Mouse (Mus musculus): ENCODE data around the gene Pum1.
"Not testable (repeated sequence)": the region's sequence is repeated elsewhere in the genome, so short reads cannot be mapped to it uniquely, and the experiment has no call there.

Pum1 gene

DNA sequence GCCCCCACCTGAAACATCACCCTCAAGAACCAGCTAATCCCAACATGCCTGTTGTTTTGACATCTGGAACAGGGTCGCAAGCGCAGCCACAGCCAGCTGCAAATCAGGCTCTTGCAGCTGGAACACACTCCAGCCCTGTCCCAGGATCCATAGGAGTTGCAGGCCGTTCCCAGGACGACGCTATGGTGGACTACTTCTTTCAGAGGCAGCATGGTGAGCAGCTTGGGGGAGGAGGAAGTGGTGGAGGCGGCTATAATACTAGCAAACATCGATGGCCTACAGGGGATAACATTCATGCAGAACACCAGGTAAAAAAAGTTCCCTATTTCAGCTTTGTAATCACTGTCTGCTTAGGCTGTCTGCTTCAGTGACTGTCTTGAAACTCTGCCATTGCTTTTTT is 5.9 kb downstream of the Pum1 start:
- DNase-seq (ENCODE audit: low spot score) = no peak

DNA sequence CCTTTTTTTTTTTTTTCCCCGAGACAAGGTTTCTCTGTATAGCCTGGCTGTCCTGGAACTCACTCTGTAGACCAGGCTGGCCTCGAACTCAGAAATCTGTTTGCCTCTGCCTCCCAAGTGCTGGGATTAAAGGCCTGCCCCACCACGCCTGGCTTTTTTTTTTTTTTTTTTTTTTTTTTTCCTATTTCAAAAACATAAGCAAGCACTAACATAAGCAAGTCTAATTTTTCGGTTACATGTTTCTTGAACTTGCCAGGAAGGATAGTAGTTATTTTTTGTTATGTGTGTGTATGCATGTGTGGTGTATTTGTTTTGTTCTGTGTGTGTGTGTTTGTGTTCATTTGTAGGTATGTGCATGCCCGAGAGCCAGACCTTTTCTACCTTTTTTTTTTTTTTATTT is 6.9 kb downstream of the Pum1 start:
- not testable (repeated sequence) for DNase-seq (ENCODE audit: low spot score)

DNA sequence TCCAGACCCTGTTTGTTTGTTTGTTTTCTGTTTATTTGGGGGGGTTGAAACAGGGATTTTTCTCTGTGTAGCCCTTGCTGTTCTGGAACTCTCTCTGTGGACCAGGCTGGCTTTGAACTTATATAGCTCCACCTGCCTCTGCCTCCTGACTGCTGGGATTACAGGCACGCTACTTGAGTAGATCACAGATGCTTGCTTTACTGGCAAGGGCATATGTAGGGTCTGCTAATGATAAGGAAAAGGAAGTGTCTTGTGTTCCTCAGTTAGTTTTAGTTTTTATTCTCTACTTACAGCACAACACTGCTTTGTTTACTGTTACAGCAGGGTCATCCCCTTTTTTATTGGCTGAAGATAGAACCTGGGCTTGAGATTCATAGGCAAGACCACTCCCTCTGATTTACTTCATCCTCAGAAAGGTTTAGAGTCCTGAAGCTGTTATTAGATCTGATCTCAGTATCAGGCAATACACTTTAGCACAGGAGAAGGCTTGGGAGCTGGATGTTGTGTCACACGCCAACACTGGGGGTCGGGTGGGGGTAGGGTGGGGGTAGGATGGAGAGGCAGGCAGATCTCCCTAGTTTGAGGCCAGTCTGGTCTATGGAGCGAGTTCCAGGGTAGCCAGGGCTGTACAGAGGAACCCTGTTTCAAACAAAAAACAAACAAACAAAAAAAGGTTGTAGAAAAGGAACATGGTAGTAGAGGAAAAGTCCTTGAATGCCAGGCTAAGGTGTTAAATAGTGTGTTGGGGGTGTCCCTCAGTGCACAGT is 8.1 kb downstream of the Pum1 start:
- no peak for DNase-seq (ENCODE audit: low spot score)

DNA sequence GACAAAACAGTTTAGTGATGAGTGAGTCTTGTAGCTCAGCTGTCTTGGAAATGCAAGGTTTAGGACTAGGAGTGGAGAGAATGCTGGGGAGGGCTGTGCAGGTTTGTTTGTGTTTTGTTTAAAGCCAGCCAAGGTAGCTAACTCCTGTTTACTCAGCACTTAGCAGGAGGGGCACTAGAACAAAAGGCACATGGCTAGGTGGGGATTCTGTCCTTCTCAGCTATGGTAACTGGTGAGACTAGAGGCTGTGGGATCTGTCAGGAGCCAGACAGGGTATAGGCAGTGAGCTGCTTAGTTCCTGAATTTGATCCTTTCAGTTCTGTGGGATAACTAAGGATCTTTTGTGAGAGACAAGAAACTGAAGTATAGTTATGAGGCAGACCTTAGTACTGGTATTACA is 9.0 kb downstream of the Pum1 start:
- no peak for DNase-seq (ENCODE audit: low spot score)

DNA sequence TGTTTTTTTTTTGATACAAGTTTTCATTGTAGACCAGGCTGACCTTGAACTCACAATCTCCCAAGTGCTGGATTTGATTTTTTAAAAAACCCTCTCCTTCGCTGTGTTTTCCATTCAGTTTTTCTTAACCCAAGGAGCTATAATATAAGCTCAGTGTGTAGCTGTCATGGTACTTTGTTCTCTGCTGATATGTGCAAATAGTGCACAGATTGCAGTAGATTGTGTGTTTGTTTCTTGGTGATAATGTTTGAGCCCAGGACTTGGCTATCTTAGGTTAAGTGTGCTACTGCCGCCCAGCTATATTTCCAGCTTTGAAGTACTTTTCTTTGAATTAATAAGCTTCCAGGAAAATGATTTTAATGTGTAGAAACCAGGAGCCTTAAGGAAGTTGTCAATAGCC is 13.6 kb downstream of the Pum1 start:
- no peak for DNase-seq (ENCODE audit: low spot score)

DNA sequence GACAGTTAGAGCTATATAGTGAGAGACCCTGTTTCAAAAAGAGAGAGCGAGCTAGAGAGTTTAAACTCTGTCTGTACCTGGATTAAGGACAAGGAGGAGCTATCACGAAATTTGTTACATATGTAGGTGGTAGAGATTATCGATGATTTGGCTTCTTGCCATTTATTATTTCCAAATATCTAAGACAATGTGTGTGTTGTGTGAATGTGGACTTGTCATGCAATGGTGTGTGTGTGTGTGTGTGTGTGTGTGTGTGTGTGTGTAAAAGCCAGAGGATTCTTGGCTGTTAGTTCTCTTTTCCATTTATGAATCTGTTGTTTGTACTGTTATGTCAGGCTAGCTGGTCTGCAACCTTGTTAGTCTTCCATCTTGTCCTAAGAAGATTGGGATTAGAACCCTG is 15.0 kb downstream of the Pum1 start:
- DNase-seq (ENCODE audit: low spot score) = no peak

DNA sequence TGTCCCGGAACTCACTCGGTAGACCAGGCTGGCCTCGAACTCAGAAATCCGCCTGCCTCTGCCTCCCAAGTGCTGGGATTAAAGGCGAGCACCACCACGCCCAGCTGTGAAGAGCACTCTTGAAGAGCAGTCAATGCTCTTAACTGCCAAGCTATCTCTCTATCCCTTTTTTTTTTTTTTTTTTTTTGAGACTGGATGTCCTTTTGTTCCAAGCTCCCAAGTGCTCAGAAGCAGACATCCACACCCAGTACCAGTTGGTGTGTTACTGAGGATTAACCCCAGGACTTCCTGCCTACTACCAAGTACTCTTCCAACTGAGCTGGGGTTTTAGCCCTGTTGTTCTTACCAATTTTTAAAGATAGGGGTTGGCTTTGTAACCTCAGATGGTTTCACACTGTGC is 17.6 kb downstream of the Pum1 start:
- no peak for DNase-seq (ENCODE audit: low spot score)

DNA sequence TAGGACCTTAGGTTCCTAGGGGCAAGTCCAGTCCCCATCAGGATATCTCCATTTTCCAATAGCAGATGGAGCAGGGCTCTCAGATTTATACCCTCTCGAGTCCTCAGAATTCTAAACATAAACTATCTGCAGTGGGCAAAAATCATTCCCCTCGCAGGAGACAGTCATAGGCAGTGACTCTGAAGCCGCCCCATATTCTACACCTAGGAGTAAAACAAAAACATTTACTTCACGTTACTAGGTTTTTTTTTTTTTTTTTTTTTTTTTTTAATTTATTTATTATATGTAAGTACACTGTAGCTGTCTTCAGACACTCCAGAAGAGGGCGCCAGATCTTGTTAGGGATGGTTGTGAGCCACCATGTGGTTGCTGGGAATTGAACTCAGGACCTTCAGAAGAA is 19.9 kb downstream of the Pum1 start:
- DNase-seq (ENCODE audit: low spot score) = not testable (repeated sequence)

DNA sequence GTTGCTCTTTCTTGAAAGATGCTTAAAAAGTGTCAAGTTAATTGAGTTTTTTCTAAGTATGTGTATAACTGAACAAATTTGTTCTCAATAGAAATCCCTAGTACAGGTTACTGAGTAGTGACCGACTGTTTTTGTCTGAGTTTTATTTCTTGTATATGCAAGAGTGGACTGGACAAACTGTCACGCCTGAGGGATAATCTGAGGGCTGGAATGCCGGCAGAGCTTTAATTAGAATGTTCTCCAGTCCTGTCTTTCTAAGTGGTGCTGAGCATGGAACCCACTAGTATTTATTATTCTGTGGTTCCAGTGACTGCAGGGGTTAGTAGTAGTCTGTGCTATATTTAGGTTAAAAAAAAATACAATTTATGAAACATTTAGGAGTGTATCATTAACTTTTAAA is 30.8 kb downstream of the Pum1 start:
- no peak for DNase-seq (ENCODE audit: low spot score)

DNA sequence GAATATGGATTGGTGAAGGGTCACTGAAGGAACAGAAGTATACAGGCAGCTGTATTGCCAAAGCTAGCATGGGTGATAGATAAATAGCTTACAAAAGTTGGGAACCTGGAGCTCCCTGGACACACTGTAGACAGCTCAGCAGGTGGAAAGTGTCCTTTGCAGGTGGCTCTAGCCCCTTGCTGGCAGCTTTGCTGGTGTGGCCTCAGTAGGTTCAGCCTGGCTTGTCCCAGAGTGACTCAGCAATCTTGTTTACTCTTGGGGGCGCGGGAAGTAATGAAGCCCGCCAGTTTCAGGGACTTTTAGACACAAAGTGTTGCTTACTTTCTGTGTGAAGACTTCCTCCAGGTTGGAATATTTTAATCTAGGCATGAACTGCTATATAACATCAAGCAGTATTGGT is 31.9 kb downstream of the Pum1 start:
- DNase-seq (ENCODE audit: low spot score) = no peak

DNA sequence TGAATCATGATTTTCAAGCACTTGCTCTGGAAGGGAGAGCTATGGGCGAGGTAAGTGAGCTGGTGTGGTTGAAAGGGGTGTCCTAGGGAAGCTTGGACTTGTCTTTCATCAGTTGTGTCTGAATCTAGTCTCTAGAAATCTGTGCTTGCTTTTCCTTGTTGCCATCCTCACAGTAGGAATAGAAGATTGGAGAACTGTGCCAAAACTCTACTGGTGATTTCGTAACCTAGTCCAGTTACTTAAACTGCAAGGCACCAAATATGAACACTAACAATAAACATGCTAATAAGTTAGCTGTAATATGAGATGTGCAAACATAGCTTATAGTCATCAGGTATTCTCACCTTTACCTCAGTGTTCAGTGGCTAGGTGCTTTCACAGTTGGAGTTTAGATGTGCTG is 37.9 kb downstream of the Pum1 start:
- no peak for DNase-seq (ENCODE audit: low spot score)

DNA sequence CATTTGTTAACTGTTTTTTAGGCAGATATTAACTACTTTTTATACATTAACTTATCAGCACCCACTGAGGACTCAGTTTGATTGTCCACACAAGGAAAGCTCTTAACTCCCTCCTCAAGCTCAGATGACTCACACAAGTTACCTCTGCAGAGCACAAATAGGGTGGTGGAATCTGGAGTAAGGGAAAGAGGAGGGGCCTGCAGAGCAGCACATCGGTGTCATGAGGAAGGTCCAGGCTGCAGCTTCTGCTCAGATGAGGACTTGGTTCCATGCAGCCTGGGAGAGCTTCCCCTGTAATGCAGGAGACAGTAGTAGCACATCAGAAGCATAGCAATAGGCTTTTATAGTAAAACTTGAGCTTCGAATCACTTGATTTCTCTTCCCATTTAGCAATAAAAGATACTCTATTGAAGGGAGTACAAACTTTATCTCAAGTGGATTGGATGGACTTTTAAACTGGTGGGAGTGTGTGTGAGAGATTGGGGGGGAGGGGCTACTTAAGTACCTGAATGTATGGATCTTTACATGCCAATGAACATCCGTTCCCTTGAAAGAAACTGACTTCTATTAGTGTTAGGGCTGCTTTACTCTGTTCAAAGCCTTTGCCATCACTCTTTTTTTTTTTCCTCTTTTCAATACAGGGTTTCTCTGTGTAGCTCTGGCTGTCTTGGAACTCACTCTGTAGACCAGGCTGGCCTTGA is 39.9 kb downstream of the Pum1 start:
- no peak for DNase-seq (ENCODE audit: low spot score)

DNA sequence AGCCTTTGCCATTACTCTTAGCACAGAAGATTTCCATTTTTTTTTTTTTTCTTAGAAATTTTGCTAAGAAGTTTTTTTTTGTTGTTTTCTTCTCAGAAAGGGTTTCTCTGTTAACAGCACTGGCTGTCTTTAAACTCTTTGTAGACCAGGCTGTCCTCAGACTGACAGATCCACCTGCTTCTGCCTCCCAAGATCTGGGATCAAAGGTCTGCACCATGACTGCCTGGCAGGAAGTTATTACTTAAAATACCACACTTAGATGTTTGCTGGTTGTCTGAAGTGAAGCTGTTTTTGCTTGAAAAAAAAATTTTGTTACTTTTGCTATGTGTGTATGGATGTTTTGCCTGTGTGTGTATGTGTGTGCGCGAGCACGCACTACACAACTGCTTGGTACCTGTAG is 40.5 kb downstream of the Pum1 start:
- no peak for DNase-seq (ENCODE audit: low spot score)

DNA sequence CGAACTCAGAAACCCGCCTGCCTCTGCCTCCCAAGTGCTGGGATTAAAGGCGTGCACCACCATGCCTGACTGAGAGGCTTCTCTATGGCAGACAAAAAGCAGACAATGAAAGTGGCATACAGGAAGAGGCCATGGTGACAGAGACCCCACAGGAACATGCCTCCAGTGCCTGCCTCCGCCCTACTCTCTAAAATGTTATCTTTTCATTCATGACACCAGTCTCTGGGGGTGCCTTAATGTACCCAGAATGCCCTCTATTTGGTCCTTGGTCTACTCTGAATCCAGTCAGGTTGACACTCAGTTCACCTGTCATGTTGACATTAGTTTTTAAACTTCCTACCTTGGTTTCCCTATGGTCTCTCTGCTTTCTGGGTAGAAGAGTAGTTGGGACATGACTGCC is 41.5 kb downstream of the Pum1 start:
- no peak for DNase-seq (ENCODE audit: low spot score)

DNA sequence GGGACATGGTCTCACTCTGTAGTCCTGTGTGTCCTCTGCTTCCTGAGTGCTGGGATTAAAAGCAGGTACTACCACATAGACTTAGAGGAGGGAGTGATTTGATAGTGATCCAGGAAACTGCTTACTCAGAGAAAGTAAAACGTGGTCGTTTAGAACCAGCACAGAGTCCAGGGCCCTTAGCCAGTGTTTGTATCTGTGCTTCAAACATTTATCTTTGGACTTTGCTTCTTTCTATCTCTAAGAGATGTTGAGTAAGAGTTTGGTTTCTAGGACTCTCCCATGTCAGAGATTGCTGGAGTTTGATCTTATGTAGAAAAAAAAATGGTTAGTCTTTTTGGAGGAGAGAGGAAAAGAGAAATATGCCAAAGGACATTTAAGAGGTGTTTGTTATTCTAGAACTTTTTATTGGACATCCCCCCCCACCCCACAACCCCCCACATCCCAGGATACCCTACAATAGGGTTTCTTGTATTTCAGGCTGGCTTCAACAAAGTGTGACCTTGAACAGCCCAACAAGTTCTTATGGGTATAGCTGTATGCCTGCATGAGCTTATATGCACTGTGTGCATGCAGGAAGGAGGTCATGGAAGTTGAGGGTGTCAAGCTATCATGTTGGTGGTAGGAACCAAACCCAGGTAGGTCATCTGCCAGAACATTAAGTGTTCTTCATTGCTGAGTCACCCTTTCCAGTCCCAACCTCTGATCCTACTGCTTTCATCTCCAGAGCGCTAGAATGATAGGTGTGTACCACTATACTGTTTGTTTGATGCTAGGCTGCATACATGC is 43.3 kb downstream of the Pum1 start:
- no peak for DNase-seq (ENCODE audit: low spot score)

DNA sequence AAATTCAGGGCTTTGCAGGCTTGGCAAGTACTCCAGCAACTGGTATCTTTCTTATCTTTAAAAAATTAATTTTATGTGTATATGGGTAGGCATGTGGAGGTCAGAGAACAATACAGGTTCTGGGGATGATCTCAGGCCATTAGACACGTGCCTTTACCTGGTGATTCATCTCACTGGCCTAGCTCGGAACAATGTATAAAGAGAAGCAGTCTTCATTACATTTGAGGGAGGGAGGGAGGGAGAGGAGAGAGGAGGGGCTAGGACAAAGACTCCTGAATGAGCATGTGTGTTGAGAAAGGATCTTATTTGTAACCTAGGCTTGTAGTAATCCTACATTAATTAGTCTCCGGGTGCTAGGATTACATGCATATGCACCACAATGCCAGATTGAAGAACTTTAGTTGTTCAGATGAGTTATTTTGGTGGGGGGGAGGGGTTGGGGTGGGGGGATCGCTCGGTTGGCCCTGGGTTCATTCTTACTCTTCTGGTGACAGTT is 48.3 kb downstream of the Pum1 start:
- DNase-seq (ENCODE audit: low spot score) = no peak

DNA sequence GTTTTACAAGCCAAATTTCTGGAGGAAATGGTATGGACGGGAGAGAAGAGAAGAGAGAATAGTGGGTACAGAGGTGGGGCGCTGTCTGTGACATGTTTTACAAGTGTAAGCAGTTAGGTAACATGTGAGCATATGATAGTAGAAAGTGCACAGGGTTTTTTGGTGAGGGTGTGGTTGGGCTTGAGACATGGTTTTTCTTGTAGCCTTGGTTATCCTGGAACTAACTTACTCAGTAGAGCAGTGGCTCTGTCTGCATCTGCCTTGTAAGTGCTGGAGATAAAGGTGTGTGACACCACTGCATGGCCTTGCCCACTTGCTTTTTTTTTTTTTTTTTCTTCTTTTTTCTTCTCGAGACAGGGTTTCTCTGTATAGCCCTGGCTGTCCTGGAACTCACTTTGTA is 49.2 kb downstream of the Pum1 start:
- no peak for DNase-seq (ENCODE audit: low spot score)

DNA sequence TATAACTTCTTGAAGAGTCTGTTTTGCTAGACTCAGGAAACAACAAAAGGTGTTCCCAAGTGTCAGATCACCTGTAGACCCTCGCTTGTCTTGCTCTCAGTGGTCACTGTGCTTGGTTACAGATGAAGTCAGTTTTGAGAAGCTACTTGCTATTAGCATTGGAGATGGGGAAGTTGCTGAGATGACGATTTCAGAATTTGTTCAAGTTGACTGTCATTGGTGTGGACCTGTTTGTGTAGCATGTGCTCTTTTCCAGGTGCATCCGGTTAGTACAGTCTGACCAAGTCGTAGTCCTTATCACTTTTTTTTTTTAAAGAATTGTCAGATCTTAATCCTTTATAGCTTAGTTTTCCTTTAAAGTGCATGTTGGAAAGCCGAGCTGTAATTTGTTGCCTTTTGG is 50.3 kb downstream of the Pum1 start:
- DNase-seq (ENCODE audit: low spot score) = no peak

DNA sequence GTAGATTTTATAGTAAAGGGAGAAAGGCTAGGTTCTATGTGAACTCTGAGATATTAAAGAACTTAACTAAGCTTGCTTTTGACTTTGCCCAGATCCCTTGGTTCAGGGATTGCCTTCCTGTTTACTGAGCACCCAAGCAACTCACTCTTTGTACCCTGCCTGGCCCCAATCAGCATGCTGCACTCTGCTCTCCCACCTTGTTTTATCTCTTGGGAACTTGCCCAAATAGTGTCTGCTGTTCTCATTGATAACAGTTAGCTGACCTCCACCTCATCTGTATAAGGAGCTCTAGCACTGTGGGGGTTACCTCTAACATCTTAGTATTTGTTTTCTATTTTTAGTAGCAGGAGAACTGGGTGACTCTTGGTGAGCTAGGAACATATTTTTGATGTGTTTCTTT is 52.0 kb downstream of the Pum1 start:
- DNase-seq (ENCODE audit: low spot score) = no peak

DNA sequence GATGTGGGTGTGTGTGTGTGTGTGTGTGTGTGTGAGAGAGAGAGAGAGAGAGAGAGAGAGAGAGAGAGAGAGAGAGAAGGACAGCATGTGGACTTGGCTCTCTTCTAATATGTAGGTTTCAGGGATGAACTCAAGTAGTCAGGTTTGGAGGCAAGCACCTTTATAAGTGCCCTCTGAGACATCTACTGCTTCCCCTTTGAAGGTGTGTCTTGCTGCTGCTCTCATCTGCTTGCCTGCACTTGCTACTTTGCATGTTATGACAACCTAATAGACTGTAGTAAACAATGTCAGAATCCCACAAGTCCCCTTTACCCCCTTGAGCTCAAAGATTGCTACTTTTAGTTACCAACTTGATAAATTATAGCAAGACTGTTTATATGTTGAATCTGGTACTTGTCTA is 52.5 kb downstream of the Pum1 start:
- DNase-seq (ENCODE audit: low spot score) = no peak

DNA sequence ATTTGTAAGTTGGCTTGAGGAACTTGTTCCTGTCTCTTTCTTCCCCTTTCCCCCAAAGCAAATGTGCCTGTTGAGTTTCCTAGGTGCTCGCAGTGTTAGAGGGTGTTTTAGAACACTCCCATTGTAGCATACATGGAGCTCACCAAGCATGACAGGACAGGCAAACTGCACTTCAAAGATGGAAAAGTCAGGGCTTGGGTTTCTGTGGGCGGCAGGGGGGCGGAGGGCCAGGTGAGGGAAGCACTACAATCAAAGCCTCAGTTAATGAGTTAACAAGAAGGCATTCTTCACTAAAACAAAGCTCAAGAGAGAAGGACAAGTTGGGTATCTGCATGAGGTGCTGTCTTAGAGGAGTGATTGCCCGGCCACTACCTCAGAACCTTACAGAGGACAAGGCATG is 56.2 kb downstream of the Pum1 start:
- DNase-seq (ENCODE audit: low spot score) = no peak

DNA sequence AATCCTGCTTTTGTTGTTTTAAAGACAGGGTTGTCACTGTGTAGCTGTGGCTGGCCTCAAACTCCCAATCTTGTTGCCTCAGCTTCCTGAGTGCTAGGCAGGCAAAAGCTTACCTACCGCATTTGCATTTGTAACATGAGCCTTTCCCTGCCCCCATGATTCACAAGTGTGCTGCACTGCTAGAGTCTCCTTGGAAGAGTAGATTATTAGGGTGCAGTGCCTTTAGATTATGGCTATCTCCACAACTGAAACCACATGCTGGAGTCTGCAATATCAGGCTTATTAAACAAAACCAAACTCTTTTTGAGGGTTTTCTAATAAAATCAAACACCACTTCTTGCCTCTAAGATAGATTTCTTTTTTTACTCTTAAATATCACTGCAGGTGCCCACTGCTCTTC is 59.5 kb downstream of the Pum1 start:
- no peak for DNase-seq (ENCODE audit: low spot score)

DNA sequence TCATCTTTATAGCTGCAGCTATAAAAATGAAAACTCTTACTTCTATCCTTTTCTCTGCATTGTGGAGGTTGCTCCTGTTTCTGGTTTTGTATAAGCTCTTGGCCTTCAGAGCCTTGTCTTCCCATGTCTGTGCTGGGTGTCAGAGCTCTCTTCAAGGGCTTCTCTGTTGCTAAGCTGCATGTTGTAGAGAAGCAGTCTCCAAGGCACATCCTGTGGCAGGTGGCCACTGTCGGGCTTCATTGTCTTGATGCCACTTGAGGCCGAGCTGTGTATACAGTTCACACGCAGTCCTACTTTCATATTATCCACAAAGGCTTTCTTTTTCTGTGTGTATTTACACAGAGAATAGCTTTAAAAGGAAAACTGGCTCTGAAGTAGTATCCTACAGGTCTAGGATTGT is 63.0 kb downstream of the Pum1 start:
- no peak for DNase-seq (ENCODE audit: low spot score)

Measured in ovary, adult 18-20 months (tissue).